Mouse (Mus musculus): ENCODE results near the gene Ifna16. TPM values are rescaled to one million over a fixed set of nuclear protein-coding genes. Genes with fewer than 3 reads are reported as not detected.

The Ifna16 gene
- polyA plus RNA-seq, 1 experiment from 2014 or later = not detected

DNA sequence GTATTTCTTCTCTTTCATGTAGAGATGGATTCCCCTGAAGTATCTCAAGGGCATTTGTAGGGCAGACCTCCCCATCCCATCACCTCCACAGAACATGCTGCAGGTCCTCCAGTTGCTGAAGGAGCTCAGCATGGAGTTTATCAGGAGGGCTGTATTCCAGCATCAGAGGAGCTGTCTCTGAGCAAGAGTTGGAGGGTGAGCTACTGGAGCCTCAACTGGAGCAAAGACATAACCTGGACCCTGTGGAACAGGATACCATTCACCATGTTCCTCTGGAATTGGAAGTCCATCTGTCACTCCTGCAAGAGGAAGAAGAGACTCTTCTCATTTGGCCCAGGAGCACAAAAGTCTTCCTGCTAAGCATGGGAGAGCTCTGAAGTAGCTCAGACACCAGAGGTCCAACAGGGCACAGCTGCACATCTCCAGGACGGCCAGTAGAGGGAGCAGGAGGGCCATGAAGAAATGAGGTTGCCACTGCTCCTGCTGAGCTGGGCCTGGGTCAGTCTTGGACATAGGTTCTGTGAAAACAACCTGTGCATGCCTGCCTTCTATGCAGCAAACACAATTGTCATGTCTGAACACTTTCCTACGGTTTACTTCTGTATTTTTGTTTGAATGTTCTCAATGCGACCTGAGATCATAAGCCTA, 19.6 kb upstream of the Ifna16 start:
- 27% methylated on average over 3 of the region's 3 CpGs for WGBS

DNA sequence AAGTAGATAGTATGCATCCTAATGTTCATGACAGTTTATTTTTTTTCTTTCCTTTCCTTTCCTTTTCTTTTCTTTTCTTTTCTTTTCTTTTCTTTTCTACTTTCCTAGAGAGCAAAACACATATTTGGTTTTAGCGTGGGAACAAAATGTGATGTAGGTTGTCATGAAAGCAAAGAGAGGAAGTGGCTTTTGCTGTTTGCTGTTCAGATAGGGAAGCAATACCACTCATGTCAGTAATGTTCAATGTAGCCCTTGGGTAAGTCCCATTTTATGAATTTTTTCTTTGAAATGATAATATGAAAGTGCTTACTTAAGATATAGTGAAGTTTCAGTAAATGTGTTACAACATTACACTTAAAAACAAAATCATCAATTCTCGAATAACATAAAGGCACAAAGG, 16.7 kb upstream of the Ifna16 start:
- Histone ChIP-seq H3K36me3 (no peaks in the 10 kb centered on the region), H3K9me3 (replicated peaks) (no peaks in the 10 kb centered on the region), H3K27me3 (ENCODE audit: low read depth, poor library complexity, severe bottlenecking) (no peaks in the 10 kb centered on the region), H3K4me1 (no peaks in the 10 kb centered on the region), H3K4me3 (no peak overlapping the region), H3K27ac (replicated peaks) (no peak overlapping the region)
- 92% methylated on average over 2 of the region's 2 CpGs for whole genome bisulfite sequencing
- no peak for DNase-seq (ENCODE audit: low spot score)

More for the DNA sequence above, 19.6 kb upstream of the Ifna16 start:
- peak; percentile 78 for DNase-seq (ENCODE audit: low spot score)
- H3K4me3 ChIP-seq = no peak overlapping the region
- no peaks in the 10 kb centered on the region for H3K4me1 ChIP-seq
- no peaks in the 10 kb centered on the region for H3K36me3 ChIP-seq
- no peak overlapping the region for H3K27ac ChIP-seq (replicated peaks)
- no peaks in the 10 kb centered on the region for H3K27me3 ChIP-seq (ENCODE audit: low read depth, poor library complexity, severe bottlenecking)
- no peaks in the 10 kb centered on the region for H3K9me3 ChIP-seq (replicated peaks)

DNA sequence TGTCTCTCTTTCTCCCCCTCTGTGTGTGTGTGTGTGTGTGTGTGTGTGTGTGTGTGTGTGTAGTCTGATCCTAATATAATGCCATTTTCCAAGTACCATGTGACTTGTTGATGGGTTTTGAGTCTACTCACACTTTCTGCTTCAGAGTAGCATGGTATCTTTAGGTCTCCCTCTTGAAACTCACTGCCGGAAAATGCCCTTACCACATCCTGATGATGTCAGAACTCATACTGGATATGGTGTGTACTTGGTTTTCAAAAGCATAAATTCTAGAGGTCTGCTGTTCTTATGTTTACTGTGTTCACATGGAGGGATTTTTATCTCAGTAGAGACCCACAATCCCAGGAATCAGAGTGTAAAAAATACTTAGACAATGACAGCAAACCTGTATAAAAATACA, 15.8 kb upstream of the Ifna16 start:
- no peak for DNase-seq (ENCODE audit: low spot score)
- no peaks in the 10 kb centered on the region for H3K9me3 ChIP-seq (replicated peaks)
- H3K36me3 ChIP-seq = no peaks in the 10 kb centered on the region
- no peaks in the 10 kb centered on the region for H3K4me1 ChIP-seq
- H3K27ac ChIP-seq (replicated peaks) = no peak overlapping the region
- no peak overlapping the region for H3K4me3 ChIP-seq
- no peaks in the 10 kb centered on the region for H3K27me3 ChIP-seq (ENCODE audit: low read depth, poor library complexity, severe bottlenecking)
- WGBS = 90% methylated on average over 1 of the region's 1 CpGs

DNA sequence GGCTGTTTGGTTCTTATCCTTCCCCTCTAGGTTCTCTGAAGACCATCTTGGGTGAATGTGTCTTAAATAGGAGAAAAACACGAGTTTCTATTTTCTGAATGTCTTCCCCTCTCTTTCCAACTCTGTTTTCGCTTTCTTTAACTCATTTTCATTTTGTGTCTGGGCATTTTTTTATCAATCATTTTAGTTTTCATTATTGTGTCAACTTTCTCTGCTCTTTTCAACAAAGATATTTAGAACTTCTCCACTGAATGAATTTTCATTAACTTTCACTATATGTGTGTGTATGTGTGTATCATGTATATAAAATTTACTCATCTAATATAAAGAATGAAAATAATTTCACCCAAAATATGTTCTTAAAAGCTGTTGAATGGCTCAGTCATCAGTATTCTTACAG, 14.5 kb upstream of the Ifna16 start, which contains the start of gene Ifnab:
Gene Ifnab, minus strand, starts transcription at position 101 of the 400 bp plus-strand sequence.
- DNase-seq (ENCODE audit: low spot score) = no peak
- Histone ChIP-seq H3K9me3 (replicated peaks) (no peaks in the 10 kb centered on the region), H3K27ac (replicated peaks) (no peak within 1 kb of the TSS), H3K4me1 (no peaks in the 10 kb centered on the region), H3K36me3 (no peaks in the 10 kb centered on the region), H3K4me3 (no peak within 1 kb of the TSS), H3K27me3 (ENCODE audit: low read depth, poor library complexity, severe bottlenecking) (no peaks in the 10 kb centered on the region)
- WGBS = 68% methylated on average over 2 of the region's 2 CpGs

DNA sequence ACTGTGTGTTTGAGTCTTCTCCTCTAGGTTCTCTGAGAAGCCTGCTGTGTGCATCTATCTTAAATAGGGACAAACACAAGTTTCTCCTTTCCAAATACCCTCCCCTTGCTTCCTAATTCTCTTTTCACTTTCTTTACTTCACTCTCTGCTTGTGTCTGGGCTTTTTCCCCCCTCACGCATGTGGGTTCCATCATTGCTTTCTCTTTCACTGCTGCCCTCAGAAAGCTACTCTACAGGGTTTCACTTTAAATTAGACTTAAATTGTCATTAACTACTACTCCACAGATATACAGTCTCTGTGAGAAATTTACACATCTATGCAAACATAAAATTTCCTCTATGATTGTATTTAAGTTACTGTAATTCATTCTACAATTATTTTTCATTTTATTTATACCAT, 7.1 kb upstream of the Ifna16 start, which contains the start of gene Ifna2:
Gene Ifna2, minus strand, starts transcription at position 101 of the 400 bp plus-strand sequence.
- Histone ChIP-seq H3K4me1 (no peaks in the 10 kb centered on the region), H3K27ac (replicated peaks) (no peak within 1 kb of the TSS), H3K4me3 (no peak within 1 kb of the TSS), H3K9me3 (replicated peaks) (no peaks in the 10 kb centered on the region), H3K36me3 (no peaks in the 10 kb centered on the region), H3K27me3 (ENCODE audit: low read depth, poor library complexity, severe bottlenecking) (no peaks in the 10 kb centered on the region)
- 89% methylated on average over 1 of the region's 1 CpGs for WGBS
- DNase-seq (ENCODE audit: low spot score) = no peak

DNA sequence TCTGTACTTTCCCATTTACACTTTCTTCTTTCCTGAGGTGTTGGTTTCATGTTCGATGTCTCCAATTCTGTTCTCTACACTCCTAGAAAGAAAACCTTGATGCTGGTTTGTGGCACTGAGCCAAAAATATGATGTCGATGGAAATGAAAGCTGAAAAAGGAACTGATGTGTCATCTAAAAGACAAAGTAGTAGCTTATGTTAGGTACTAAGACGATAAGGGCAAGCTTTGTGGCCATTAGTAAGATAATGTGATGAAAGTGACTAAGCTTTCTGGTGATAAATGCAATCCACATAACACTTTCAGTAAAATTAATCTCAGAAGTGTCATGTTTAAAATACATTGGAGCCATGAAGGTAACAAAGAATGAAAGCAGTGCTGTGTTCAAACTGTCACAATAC, 4.6 kb upstream of the Ifna16 start:
- H3K4me3 ChIP-seq = no peak overlapping the region
- H3K27ac ChIP-seq (replicated peaks) = no peak overlapping the region
- no peaks in the 10 kb centered on the region for H3K27me3 ChIP-seq (ENCODE audit: low read depth, poor library complexity, severe bottlenecking)
- DNase-seq (ENCODE audit: low spot score) = no peak
- H3K4me1 ChIP-seq = no peaks in the 10 kb centered on the region
- H3K9me3 ChIP-seq (replicated peaks) = no peaks in the 10 kb centered on the region
- H3K36me3 ChIP-seq = no peaks in the 10 kb centered on the region
- 82% methylated on average over 3 of the region's 3 CpGs for WGBS

DNA sequence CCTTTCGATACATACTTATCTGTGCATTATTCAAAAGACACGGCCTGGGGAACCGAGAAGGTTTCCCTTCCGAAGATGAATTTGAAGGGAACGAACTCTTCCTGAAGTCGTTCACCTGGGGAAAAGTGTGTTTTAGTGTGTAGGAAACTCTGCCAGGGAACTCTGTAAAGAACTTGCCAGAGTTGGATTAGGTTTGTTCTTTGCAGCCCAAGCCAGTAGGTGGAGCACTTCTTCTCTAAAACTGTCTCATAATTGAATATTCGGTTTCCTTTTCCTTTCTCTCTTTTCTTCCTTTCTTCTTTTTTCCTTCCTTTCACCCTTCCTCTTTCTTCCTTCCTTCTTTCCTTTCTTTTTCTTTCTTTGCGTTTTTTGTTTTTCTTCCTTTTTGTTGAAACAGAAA, 3.6 kb upstream of the Ifna16 start:
- Histone ChIP-seq H3K27ac (replicated peaks) (no peak overlapping the region), H3K9me3 (replicated peaks) (no peaks in the 10 kb centered on the region), H3K4me1 (no peaks in the 10 kb centered on the region), H3K27me3 (ENCODE audit: low read depth, poor library complexity, severe bottlenecking) (no peaks in the 10 kb centered on the region), H3K4me3 (no peak overlapping the region), H3K36me3 (no peaks in the 10 kb centered on the region)
- WGBS = 54% methylated on average over 8 of the region's 8 CpGs
- DNase-seq (ENCODE audit: low spot score) = no peak

DNA sequence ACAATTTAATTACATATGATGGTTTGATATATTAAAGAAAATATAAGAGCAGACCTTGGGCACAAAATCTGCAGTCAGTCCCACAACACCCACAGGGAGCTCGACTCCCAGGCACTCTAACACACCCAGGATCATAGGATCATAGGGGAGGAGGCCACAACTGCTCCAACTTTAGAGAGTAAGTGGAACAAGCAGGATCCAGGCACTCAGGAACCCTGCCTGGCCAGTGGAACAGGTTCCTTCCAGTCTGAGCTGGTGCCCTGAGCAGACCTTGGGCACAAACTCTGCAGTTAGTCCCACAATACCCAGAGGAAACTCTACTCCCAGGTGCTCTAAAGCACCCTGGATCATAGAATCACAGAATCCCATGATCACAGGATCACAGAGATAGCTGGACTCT, 21.3 kb downstream of the Ifna16 start:
- no peaks in the 10 kb centered on the region for H3K27me3 ChIP-seq (ENCODE audit: low read depth, poor library complexity, severe bottlenecking)
- 59% methylated on average over 1 of the region's 1 CpGs for WGBS
- no peak overlapping the region for H3K27ac ChIP-seq (replicated peaks)
- H3K4me3 ChIP-seq = no peak overlapping the region
- no peaks in the 10 kb centered on the region for H3K9me3 ChIP-seq (replicated peaks)
- no peak for DNase-seq (ENCODE audit: low spot score)
- H3K36me3 ChIP-seq = no peaks in the 10 kb centered on the region
- H3K4me1 ChIP-seq = no peaks in the 10 kb centered on the region

DNA sequence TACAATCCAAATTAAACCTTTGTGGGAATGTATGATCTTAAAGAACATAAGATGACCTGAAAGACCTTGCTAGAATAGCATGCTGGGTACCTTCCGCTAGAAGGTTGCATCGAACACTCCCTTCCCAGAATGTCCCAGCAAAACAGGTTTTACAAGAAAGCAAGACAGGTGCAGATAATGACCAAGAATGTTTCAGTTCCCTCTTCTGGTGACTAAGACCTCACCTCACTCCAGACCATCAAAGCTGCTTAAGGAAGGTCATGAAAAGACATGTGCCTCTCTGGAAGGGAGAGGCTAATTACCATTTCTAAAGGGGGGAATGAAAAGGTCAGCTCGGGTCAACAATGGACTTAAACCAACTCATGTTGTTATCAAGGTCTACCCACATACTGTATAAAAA, 23.1 kb downstream of the Ifna16 start:
- 67% methylated on average over 3 of the region's 3 CpGs for WGBS
- no peaks in the 10 kb centered on the region for H3K9me3 ChIP-seq (replicated peaks)
- no peak for DNase-seq (ENCODE audit: low spot score)

DNA sequence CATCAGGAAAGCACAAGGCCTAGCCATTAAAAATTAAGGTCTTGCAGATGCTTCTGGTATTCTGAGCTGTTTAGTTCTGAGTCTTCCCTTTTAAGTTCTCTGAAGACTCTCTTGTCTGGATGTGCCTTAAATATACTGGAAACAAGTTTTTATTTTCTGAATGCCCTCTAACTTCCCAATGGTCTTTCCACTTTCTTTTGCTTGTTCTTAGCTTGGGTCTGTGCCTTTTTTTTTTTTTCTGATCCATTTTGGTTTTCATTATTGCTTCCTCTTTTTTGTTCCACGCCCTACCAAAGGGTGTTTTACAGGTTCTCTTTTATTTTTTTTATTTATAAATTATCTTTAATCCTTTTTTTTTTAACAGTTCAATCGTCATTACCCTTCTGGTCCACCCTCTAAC, 32.4 kb downstream of the Ifna16 start, which contains the start of gene Ifna13:
Gene Ifna13, minus strand, starts transcription at position 101 of the 400 bp plus-strand sequence.
- no peak for DNase-seq (ENCODE audit: low spot score)
- Histone ChIP-seq H3K4me3 (no peak within 1 kb of the TSS), H3K4me1 (no peaks in the 10 kb centered on the region; the same call in 1 of the 2 replicates), H3K36me3 (no peaks in the 10 kb centered on the region), H3K27ac (replicated peaks) (no peak within 1 kb of the TSS), H3K27me3 (ENCODE audit: low read depth, poor library complexity, severe bottlenecking) (no peaks in the 10 kb centered on the region), H3K9me3 (replicated peaks) (no peaks in the 10 kb centered on the region)
- WGBS = 64% methylated on average over 2 of the region's 2 CpGs

More for the DNA sequence above, 23.1 kb downstream of the Ifna16 start:
- H3K27me3 ChIP-seq (ENCODE audit: low read depth, poor library complexity, severe bottlenecking) = no peaks in the 10 kb centered on the region
- no peak overlapping the region for H3K4me3 ChIP-seq
- no peaks in the 10 kb centered on the region for H3K4me1 ChIP-seq
- H3K27ac ChIP-seq (replicated peaks) = no peak overlapping the region
- no peaks in the 10 kb centered on the region for H3K36me3 ChIP-seq

DNA sequence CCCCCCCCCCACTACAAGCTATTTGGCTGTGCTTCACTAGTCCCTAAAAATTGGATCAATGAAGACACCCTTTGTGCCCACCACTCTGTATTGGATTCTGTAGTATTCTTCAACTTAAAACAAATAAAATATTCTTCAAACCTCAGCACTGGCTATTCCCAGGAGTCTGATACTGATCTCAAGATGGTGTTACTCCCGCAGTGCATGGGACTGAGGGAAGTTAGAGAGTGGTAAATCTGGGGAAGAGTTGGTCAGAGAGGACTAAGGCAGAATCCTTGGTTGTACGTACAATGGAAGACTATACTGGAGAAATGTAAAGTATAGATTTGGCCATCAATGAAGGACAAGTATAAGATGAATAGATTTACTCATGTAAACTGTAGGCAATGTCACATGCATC, 34.2 kb downstream of the Ifna16 start:
- no peaks in the 10 kb centered on the region for H3K27me3 ChIP-seq (ENCODE audit: low read depth, poor library complexity, severe bottlenecking)
- no peaks in the 10 kb centered on the region for H3K36me3 ChIP-seq
- no peaks in the 10 kb centered on the region for H3K9me3 ChIP-seq (replicated peaks)
- no peak for DNase-seq (ENCODE audit: low spot score)
- no peaks in the 10 kb centered on the region; the same call in 1 of the 2 replicates for H3K4me1 ChIP-seq
- no peak overlapping the region for H3K27ac ChIP-seq (replicated peaks)
- H3K4me3 ChIP-seq = no peak overlapping the region
- 46% methylated on average over 2 of the region's 2 CpGs for WGBS

DNA sequence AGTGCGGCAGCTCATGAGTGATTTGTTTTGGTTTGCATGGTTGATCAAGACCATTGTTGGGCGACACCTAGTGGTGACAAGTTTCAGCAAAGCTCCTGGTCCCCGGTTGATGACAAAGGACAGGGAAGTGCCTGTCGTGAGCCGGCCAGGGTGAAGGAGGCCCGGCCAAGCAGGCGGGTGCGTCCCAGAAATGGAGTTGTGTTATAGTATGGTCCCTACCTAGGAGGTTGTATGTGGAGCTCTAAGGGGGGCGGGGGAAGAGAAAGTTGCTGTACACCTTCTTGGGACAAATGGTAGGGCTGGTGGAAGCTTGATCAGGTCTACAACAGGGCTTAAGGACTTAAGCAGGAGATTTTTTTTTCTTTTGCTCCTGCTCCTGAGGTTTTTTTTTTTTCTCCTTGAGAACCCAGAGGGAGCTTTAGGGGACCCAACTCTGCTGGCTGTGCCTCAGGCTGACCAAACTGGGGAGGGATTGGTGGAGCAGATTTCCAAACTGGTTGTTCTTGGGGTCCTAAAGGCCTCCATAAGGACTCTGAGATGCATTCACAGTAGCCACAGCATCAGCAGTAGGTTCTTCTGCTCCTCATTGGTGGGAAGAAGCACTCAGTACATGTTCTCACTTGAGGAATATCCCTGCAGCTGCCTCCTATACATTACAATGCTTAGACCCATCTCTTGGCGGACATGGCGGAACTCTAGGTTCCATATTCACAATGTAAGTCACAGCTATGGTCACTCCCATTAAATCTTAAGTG, 35.5 kb downstream of the Ifna16 start:
- no peaks in the 10 kb centered on the region for H3K36me3 ChIP-seq
- 21% methylated on average over 11 of the region's 11 CpGs for WGBS
- no peaks in the 10 kb centered on the region; the same call in 1 of the 2 replicates for H3K4me1 ChIP-seq
- no peaks in the 10 kb centered on the region for H3K9me3 ChIP-seq (replicated peaks)
- peak; percentile 90 for DNase-seq (ENCODE audit: low spot score)
- no peak overlapping the region for H3K27ac ChIP-seq (replicated peaks)
- H3K27me3 ChIP-seq (ENCODE audit: low read depth, poor library complexity, severe bottlenecking) = no peaks in the 10 kb centered on the region
- H3K4me3 ChIP-seq = peak overlapping the region; percentile 35

DNA sequence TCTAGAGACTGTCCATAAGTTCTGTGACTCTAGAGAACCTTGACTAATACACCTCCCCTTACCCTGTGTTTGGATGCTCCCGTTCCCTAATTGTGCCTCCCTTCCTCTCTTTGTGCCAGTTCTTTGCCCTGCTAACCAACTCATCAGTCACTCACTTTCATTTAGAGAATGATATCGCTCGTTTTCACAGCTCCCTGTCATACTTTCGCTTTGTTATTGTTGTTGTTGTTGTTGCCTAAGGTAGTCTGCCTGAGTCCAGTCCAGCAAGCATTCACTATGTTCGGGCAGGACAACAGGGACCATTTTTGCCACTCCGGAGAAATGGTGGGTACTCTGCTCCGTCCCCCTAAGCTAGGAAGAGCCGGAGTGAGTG, 36.0 kb downstream of the Ifna16 start:
- Histone ChIP-seq H3K27me3 (ENCODE audit: low read depth, poor library complexity, severe bottlenecking) (no peaks in the 10 kb centered on the region), H3K27ac (replicated peaks) (0 out of 2 replicates have a peak overlapping the region, but pooled peaks have one; percentile 17), H3K4me1 (no peaks in the 10 kb centered on the region; the same call in 1 of the 2 replicates), H3K4me3 (peak overlapping the region; percentile 35), H3K36me3 (no peaks in the 10 kb centered on the region), H3K9me3 (replicated peaks) (no peaks in the 10 kb centered on the region)
- 76% methylated on average over 8 of the region's 8 CpGs for WGBS
- DNase-seq (ENCODE audit: low spot score) = no peak
